Mouse (Mus musculus) lung, embryonic 16.5 days (tissue): Measurements from ENCODE around the gene P2rx5. TPM values are rescaled to one million over a fixed set of nuclear protein-coding genes. Genes with fewer than 3 reads are reported as not detected.

ENCODE experiments used
- ATAC-seq: fragments of 200-750 bp; cut with Nextera tagmentation; 2 replicates; pipeline ENCODE4 v1.8.0; 2017; ENCODE audit warnings: low read depth, mild to moderate bottlenecking, moderate library complexity
- H3K27ac ChIP-seq: fragments of 300-500 bp; sonication (generic); 2 replicates; pipeline ENCODE4 v1.5.1; 2014; ENCODE audit warnings: mild to moderate bottlenecking, control low read depth, low read length
- H3K27me3 ChIP-seq: fragments of 300-500 bp; sonication (generic); 2 replicates; pipeline ENCODE4 v1.6.1; 2014; ENCODE audit warnings: low read depth, low read length, mixed read lengths; ENCODE audit not compliant: control insufficient read depth, insufficient read depth
- H3K36me3 ChIP-seq: fragments of 300-500 bp; sonication (generic); 2 replicates; pipeline ENCODE4 v1.6.1; 2014; ENCODE audit warnings: low read length; ENCODE audit not compliant: control insufficient read depth, insufficient read depth
- H3K4me1 ChIP-seq: fragments of 300-500 bp; sonication (generic); replicated peaks from 2 replicates; pipeline ENCODE4 v1.6.1; 2014; ENCODE audit warnings: low read length, mixed read lengths; ENCODE audit not compliant: control insufficient read depth, insufficient read depth
- H3K4me2 ChIP-seq: fragments of 300-500 bp; sonication (generic); 2 replicates; pipeline ENCODE4 v1.6.1; 2014; ENCODE audit warnings: low read depth, low read length, control low read depth
- H3K4me3 ChIP-seq: fragments of 300-500 bp; sonication (generic); 2 replicates; pipeline ENCODE4 v1.5.1; 2014; ENCODE audit warnings: mild to moderate bottlenecking, low read length, control low read depth
- H3K9ac ChIP-seq: fragments of 300-500 bp; sonication (generic); 2 replicates; pipeline ENCODE4 v1.6.1; 2014; ENCODE audit warnings: low read length, control low read depth
- H3K9me3 ChIP-seq: fragments of 300-500 bp; sonication (generic); 2 replicates; pipeline ENCODE4 v1.6.1; 2016; ENCODE audit warnings: low read length; ENCODE audit not compliant: control insufficient read depth
- WGBS: fragments of 180-500 bp; shearing (Covaris S2); extraction: QIAGEN DNeasy Blood & Tissue Kit; methylation state at CpG from one replicate; pipeline ENCODE4 v1.1.7; 2014; 5-methylcytosine and 5-hydroxymethylcytosine counted together
- polyA plus RNA-seq: library from polyadenylated mRNA; unstranded; fragments of >200 nt; fragmentation: Nextera tagmentation; extraction: Ambion mirVana; gene quantifications from 2 replicates; pipeline ENCODE4 v1.2.1, GENCODE M21; 2015

Gene P2rx5
- polyA plus RNA-seq, 1 experiment from 2014 or later, result 0.18 TPM

DNA sequence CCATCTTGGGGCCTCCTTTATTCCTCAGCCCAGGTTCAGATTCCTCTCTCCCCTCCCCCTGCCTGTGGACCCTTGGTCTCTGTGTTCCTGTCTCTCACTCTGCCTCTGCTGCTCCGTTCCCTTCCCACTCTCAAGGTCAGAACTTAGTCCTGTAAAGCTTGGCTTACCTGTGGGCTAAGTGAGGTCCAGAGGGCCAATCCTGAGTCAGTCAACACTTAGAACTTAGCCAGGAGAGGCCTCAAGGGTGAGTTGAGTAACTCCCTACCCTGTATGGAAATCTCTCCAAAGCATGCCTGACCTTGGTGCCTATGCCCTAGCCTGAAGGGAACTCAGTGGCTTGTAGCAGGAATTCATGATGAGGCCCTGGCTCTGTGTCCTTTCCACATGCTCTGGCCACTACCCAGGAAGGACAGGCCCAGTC, 15.9 kb upstream of the P2rx5 start:
- 45% methylated on average over 1 of the region's 1 CpGs for WGBS
- no peaks in the 10 kb centered on the region for H3K27me3 ChIP-seq
- ATAC-seq, result peak; percentile 79

DNA sequence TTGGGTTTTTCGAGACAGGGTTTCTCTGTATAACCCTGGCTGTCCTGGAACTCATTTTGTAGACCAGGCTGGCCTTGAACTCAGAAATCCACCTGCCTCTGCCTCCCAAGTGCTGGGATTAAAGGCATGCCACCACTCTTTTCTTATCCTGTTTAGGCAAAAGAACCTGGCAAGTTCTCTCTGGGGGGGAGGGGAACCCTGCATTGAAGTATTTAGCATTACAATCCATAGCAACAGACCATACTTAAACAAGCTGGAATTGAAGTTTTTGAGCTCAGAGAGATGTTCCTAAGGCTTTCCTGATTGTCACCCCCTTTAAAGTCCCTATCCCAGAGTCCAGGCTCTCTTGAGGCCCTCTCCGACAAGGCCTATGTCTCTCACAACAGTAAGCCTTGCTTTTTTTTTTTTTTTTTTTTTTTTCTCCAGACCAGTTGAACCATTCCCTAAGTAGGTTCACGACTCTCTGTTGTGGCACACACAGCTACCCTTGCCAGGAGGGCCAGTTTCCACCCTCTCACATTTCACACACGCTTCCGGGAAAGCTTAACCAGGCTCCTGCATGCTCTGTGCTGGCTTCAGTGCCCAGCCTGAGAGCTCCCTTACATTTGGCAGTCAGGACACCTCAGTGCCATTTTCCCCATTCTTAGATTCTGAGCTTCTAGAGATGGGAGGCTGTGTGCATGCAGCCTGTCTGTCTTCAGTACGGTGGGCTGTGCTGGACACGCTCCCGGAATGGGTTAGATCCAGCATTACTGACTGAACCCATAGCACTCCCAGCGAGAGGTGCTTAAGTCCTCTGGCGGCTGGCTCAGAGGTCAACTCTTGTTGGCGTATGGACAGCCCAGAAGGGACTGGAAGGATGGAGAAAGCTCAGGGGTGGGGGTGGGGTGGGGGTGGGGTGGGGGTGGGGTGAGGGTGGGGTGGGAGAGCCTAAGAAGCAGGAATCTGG, 13.9 kb upstream of the P2rx5 start:
- Histone ChIP-seq H3K4me1 (peaks cover 3% of the 10 kb centered on the region; the same call in 1 of the 2 replicates), H3K9me3 (no peaks in the 10 kb centered on the region), H3K27me3 (no peaks in the 10 kb centered on the region), H3K27ac (no peak overlapping the region), H3K4me2 (no peak overlapping the region), H3K4me3 (no peak overlapping the region), H3K9ac (no peak overlapping the region), H3K36me3 (no peaks in the 10 kb centered on the region)
- no peak for ATAC-seq
- WGBS, result 44% methylated on average over 11 of the region's 11 CpGs

More for the DNA sequence above, 15.9 kb upstream of the P2rx5 start:
- no peaks in the 10 kb centered on the region for H3K9me3 ChIP-seq
- no peak overlapping the region for H3K9ac ChIP-seq
- no peak overlapping the region for H3K4me3 ChIP-seq
- H3K4me2 ChIP-seq, result no peak overlapping the region
- no peak overlapping the region for H3K27ac ChIP-seq
- peaks cover 3% of the 10 kb centered on the region; the same call in 1 of the 2 replicates for H3K4me1 ChIP-seq
- H3K36me3 ChIP-seq, result no peaks in the 10 kb centered on the region

DNA sequence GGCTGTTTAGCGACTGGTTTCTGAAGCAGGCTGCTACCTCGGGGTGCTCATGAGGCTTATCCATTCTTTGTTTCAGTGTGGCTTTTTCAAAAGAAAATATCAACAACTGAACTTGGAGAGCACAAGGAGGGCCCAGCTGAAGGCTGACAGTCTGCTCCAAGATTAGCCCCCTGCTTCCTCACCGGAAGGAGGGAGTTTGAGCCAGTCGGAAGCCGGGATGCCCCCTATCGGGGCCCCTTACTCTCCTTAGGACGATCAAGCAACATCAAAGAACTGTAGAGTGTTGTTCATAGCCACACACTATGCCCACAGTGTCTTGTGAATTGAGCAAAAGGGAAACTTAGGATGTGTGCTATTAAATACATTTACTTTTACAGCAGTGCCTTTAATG, 13.3 kb upstream of the P2rx5 start:
- no peak overlapping the region for H3K9ac ChIP-seq

DNA sequence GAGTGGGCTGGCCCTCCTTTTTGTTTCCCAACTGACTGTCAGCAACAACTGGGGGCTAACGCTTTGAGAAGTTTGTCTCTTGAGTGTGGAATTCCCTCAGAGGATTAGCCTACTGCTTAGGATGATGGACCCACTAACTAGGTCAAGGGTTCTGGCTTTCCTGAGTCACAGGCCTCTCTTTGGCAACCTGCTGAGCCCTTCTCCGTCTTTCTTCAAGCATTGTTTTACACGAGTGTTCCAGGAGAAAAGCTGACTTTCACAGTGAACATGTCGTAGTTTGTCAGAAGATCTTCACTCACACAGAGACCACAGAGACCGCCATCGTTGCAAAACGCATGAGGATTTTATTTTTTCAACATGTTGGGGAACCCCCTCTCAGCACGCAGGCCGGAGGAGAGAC, 12.0 kb upstream of the P2rx5 start:
- Histone ChIP-seq H3K4me3 (no peak overlapping the region), H3K9me3 (no peaks in the 10 kb centered on the region), H3K36me3 (no peaks in the 10 kb centered on the region), H3K27me3 (no peaks in the 10 kb centered on the region), H3K4me1 (peaks cover 3% of the 10 kb centered on the region; the same call in 1 of the 2 replicates), H3K27ac (no peak overlapping the region), H3K9ac (no peak overlapping the region), H3K4me2 (no peak overlapping the region)
- WGBS, result 75% methylated on average over 9 of the region's 9 CpGs
- no peak for ATAC-seq

More for the DNA sequence above, 13.3 kb upstream of the P2rx5 start:
- ATAC-seq, result no peak
- Histone ChIP-seq H3K4me1 (peaks cover 3% of the 10 kb centered on the region; the same call in 1 of the 2 replicates), H3K9me3 (no peaks in the 10 kb centered on the region), H3K4me2 (no peak overlapping the region), H3K27ac (no peak overlapping the region), H3K4me3 (no peak overlapping the region), H3K36me3 (no peaks in the 10 kb centered on the region), H3K27me3 (no peaks in the 10 kb centered on the region)
- 41% methylated on average over 7 of the region's 7 CpGs for WGBS

DNA sequence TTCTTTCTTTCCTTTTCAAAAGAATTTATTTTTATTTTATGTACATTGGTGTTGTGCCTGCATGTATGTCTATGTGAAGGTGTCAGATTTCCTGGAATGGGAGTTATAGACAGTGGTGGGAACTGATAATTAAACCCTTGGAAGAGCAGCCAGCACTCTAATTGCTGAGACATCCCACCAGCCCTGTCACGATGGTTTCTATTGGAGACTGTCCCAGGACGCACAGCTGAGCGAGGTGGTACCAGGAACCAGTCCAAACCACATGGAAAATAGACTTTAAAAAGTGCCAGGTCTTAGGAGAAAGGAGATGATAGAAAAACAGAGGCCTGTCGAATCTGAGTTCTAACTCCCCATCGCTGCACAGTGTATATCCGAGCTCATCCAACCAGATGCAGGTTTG, 5.2 kb upstream of the P2rx5 start:
- H3K36me3 ChIP-seq, result no peaks in the 10 kb centered on the region
- ATAC-seq, result no peak
- H3K9ac ChIP-seq, result no peak overlapping the region
- peaks cover 13% of the 10 kb centered on the region; the same call in 1 of the 2 replicates for H3K27me3 ChIP-seq
- H3K27ac ChIP-seq, result no peak overlapping the region
- H3K9me3 ChIP-seq, result no peaks in the 10 kb centered on the region
- H3K4me2 ChIP-seq, result no peak overlapping the region
- WGBS, result 69% methylated on average over 6 of the region's 6 CpGs
- 0 out of 2 replicates have a peak, but pooled peaks cover 1% of the 10 kb centered on the region for H3K4me1 ChIP-seq
- H3K4me3 ChIP-seq, result no peak overlapping the region

DNA sequence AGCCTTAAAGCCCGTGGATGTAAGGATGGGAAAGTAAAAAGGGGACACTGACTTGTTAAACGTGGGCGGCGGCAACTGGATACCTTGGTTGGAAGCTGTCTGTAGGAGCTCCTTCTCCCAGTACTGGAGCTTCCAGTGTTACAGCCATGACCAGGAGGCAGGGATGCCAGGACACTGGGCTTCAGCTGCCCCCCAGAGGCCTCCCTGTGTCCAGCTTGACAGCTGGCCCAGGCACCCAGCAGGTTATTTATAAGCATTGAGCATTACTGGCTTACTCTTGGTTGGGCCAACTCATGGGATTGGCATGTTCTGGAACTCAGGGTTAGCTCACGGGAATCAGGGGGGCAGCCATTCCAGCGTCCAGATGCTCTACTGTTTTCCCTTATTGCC, 585 bp downstream of the P2rx5 start:
- Histone ChIP-seq H3K4me2 (peak overlapping the region; percentile 88), H3K27me3 (peaks cover 19% of the 10 kb centered on the region; the same call in 1 of the 2 replicates), H3K9me3 (no peaks in the 10 kb centered on the region), H3K36me3 (no peaks in the 10 kb centered on the region), H3K9ac (peak overlapping the region; percentile 63), H3K27ac (no peak overlapping the region), H3K4me1 (0 out of 2 replicates have a peak, but pooled peaks cover 7% of the 10 kb centered on the region), H3K4me3 (peak overlapping the region; percentile 48)
- WGBS, result 21% methylated on average over 6 of the region's 6 CpGs
- peak; percentile 50 for ATAC-seq

DNA sequence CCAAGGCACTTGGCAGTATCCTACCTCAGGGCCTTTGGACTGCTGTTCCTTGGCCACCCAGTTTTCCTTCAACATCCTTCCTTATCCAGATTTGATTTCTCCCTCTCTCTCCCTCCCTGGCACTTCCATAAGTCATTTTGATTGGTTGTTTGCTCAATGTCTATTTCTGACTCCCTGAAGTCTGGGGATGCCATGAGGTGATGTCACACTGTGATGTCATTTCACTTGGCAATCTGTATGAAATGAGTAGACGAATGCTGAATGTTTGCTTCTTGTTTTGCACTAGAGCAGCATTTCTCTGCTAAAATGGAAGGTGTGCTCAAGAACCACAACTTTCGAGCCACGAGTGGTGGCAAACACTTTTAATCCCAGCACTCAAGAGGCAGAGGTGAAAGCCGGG, 1.4 kb downstream of the P2rx5 start:
- Histone ChIP-seq H3K4me1 (0 out of 2 replicates have a peak, but pooled peaks cover 7% of the 10 kb centered on the region), H3K27ac (no peak overlapping the region), H3K4me3 (no peak overlapping the region), H3K27me3 (peaks cover 19% of the 10 kb centered on the region; the same call in 1 of the 2 replicates), H3K4me2 (no peak overlapping the region), H3K36me3 (no peaks in the 10 kb centered on the region), H3K9me3 (no peaks in the 10 kb centered on the region), H3K9ac (no peak overlapping the region)
- no peak for ATAC-seq
- WGBS, result 77% methylated on average over 4 of the region's 4 CpGs

DNA sequence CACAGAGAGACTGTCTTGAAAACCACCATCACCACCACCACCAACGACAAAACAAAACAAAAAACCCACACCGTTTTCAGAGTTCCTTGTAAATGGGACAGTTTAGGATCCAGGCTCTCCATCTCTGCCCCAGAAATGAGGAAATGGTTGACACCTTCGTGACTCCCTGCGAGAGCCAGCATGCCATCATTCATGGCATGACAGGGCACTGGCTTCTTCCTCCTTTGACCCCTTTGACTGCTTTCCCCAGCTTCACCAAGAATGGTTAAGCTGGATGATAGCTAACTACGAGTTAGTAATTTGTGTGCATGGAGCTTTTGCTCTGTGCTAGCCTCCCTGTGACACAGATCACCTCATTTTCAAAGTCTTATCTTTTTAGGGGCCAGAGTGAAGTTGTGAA, 2.1 kb downstream of the P2rx5 start:
- Histone ChIP-seq H3K36me3 (no peaks in the 10 kb centered on the region), H3K4me3 (no peak overlapping the region), H3K4me2 (no peak overlapping the region), H3K9ac (no peak overlapping the region), H3K4me1 (0 out of 2 replicates have a peak, but pooled peaks cover 7% of the 10 kb centered on the region), H3K9me3 (no peaks in the 10 kb centered on the region), H3K27me3 (peaks cover 19% of the 10 kb centered on the region; the same call in 1 of the 2 replicates), H3K27ac (no peak overlapping the region)
- 50% methylated on average over 5 of the region's 5 CpGs for WGBS
- ATAC-seq, result no peak

DNA sequence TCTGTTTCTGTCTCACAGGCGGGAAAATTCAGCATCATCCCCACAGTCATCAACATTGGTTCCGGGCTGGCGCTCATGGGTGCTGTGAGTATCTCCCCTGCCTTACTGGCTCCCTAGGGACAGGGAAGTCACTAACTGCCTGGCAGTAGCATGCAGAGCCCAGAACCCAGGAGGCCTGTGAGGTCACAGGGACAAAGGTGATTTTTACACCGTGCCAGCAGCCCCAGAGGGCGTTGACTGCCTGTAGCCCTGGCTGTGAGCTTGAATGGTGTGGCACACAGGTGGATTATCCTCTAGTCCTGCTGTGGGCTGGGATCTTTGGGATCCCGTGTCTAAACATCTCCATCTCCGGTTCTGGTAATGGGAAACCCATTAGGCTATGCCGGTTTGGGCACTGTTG, 7.8 kb downstream of the P2rx5 start:
- Histone ChIP-seq H3K27ac (no peak overlapping the region), H3K4me2 (no peak overlapping the region), H3K9me3 (no peaks in the 10 kb centered on the region), H3K9ac (no peak overlapping the region), H3K4me3 (no peak overlapping the region), H3K27me3 (no peaks in the 10 kb centered on the region), H3K4me1 (peaks cover 16% of the 10 kb centered on the region), H3K36me3 (no peaks in the 10 kb centered on the region)
- ATAC-seq, result no peak
- WGBS, result 78% methylated on average over 8 of the region's 8 CpGs
